Mouse (Mus musculus) stomach, embryonic 14.5 days (tissue): ENCODE results near the gene Rnf224. TPM values are rescaled to one million over a fixed set of nuclear protein-coding genes. Genes with fewer than 3 reads are reported as not detected.

Experiments
- ATAC-seq: fragments of 200-750 bp; cut with Nextera tagmentation; 2 replicates; pipeline ENCODE4 v1.8.0; 2017; ENCODE audit warnings: low read depth, moderate TSS enrichment; ENCODE audit not compliant: insufficient number of reproducible peaks, insufficient read depth, low FRiP score
- H3K27ac ChIP-seq: fragments of 300-500 bp; sonication (generic); 2 replicates; pipeline ENCODE4 v1.5.1; 2014; ENCODE audit warnings: mild to moderate bottlenecking, low read length, moderate library complexity, mixed read lengths
- H3K27me3 ChIP-seq: fragments of 300-500 bp; sonication (generic); 2 replicates; pipeline ENCODE4 v1.6.1; 2014; ENCODE audit warnings: low read length, control low read depth, mixed read lengths; ENCODE audit not compliant: control insufficient read depth, insufficient read depth
- H3K36me3 ChIP-seq: fragments of 300-500 bp; sonication (generic); 2 replicates; pipeline ENCODE4 v1.6.1; 2014; ENCODE audit warnings: mild to moderate bottlenecking, control low read depth, low read length, moderate library complexity, mixed read lengths; ENCODE audit not compliant: control insufficient read depth, insufficient read depth
- H3K4me1 ChIP-seq: fragments of 300-500 bp; sonication (generic); 2 replicates; pipeline ENCODE4 v1.6.1; 2014; ENCODE audit warnings: low read length, control low read depth, mixed read lengths; ENCODE audit not compliant: control insufficient read depth, insufficient read depth
- H3K4me2 ChIP-seq: fragments of 300-500 bp; sonication (generic); replicated peaks from 2 replicates; pipeline ENCODE4 v1.6.1; 2014; ENCODE audit warnings: low read depth, low read length, control low read depth
- H3K4me3 ChIP-seq: fragments of 300-500 bp; sonication (generic); 2 replicates; pipeline ENCODE4 v1.5.1; 2014; ENCODE audit warnings: low read depth, low read length, control low read depth
- H3K9ac ChIP-seq: fragments of 300-500 bp; sonication (generic); replicated peaks from 2 replicates; pipeline ENCODE4 v1.6.1; 2014; ENCODE audit warnings: low read depth, mild to moderate bottlenecking, control low read depth, low read length, moderate library complexity, mixed read lengths
- H3K9me3 ChIP-seq: fragments of 300-500 bp; sonication (generic); 2 replicates; pipeline ENCODE4 v1.6.1; 2016; ENCODE audit warnings: low read depth, low read length, control low read depth; ENCODE audit not compliant: control insufficient read depth
- WGBS: fragments of 180-500 bp; shearing (Covaris S2); extraction: QIAGEN DNeasy Blood & Tissue Kit; methylation state at CpG from one replicate; pipeline ENCODE4 v1.1.7; 2014; 5-methylcytosine and 5-hydroxymethylcytosine counted together
- polyA plus RNA-seq: library from polyadenylated mRNA; unstranded; fragments of >200 nt; fragmentation: Nextera tagmentation; extraction: Ambion mirVana; gene quantifications from 2 replicates; pipeline ENCODE4 v1.2.1, GENCODE M21; 2014

Gene Rnf224
- polyA plus RNA-seq, 1 experiment from 2014 or later = not detected

DNA sequence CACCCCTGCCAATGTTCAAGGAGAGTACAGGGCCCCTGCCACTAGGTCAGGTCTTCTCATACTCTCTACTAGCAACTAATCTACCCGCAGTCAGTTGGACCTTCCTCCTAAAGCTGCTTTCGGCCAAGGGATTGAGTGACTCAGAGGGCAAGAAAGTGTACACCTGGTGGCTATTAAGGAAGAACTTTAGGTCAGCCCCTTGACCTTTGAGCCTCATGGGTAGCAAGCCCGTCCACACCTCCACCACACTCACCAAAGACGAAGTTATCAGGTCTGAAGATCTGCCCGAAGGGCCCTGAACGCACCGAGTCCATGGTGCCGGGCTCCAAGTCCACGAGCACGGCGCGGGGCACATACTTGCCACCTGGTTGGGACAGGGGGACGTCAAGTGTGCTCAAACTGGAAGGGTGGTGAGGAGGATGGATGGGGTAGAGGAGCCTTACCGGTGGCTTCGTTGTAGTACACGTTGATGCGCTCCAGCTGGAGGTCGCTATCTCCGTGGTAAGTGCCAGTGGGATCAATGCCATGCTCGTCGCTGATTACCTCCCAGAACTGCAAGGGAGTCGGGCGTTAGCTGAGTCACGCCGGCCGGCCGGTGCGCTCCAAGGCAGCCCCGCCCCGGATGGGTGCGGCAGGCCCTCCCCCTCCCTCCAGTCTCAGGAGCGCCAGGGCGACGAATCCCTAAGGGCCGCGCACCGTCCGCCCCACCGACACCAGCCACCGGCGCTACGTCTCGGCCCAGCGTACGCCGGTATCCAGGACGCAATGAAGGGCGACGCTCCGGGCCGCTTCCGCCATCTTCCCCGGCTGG, 12.7 kb downstream of the Rnf224 start:
- peak overlapping the region; percentile 82 for H3K9ac ChIP-seq
- peaks cover 6% of the 10 kb centered on the region for H3K36me3 ChIP-seq
- peak overlapping the region; percentile 96 for H3K27ac ChIP-seq
- peak; percentile 57 for ATAC-seq
- H3K4me1 ChIP-seq = peaks cover 8% of the 10 kb centered on the region; the same call in 1 of the 2 replicates
- H3K4me2 ChIP-seq = peak overlapping the region; percentile 89
- no peaks in the 10 kb centered on the region for H3K9me3 ChIP-seq
- 1% methylated on average over 53 of the region's 53 CpGs for WGBS
- H3K27me3 ChIP-seq = no peaks in the 10 kb centered on the region
- peak overlapping the region; percentile 89 for H3K4me3 ChIP-seq

DNA sequence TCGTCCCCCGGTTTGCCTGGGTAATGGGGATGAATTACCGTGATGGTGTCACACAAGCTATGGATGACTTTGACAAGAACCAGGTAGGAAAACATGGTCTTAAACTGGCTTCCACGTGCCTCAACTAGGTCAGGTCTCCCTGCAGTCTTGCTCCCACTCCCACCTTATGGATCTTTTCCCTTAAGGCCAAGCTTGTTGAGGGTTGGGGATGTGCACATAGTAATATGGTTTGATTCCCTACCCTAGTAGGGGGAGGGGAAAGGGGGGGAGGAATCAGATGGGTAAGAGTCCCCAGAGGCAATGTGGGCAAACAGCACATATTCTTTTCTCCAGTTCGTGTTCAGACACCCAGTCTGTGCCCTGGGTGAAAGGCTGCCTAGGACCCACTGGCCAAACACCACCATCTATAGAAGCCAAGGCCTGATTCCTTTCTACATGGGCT, 15.2 kb downstream of the Rnf224 start:
- WGBS = 72% methylated on average over 5 of the region's 5 CpGs
- H3K27me3 ChIP-seq = no peaks in the 10 kb centered on the region
- no peak for ATAC-seq
- peaks cover 8% of the 10 kb centered on the region; the same call in 1 of the 2 replicates for H3K4me1 ChIP-seq
- no peak overlapping the region for H3K27ac ChIP-seq
- H3K4me3 ChIP-seq = no peak overlapping the region
- no peaks in the 10 kb centered on the region for H3K9me3 ChIP-seq
- peaks cover 6% of the 10 kb centered on the region for H3K36me3 ChIP-seq
- H3K9ac ChIP-seq = no peak overlapping the region
- H3K4me2 ChIP-seq = no peak overlapping the region

DNA sequence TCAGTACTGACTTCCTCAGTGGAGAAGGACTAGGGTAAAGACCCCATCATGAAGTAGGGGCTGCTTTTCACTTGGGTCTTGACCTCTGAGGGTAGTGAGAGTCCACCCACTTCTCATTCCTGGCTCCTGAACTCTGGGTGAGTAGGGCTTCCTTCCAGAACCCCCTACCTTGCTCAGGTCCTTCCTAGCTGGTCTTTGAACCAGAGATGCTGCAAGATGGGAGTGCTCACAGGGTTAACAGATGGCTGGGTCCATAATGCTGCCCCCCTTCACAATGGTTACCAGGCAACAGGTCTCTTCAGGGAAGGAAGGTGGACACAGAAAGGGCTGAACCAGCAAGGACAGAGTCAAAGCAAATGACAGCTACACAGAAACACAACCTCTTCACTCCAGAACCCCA, 18.1 kb downstream of the Rnf224 start, which contains the start of gene Fam166a:
TSS of gene Fam166a (plus strand) at position 301 of the 400 bp plus-strand sequence.
- no peak within 1 kb of the TSS for H3K4me3 ChIP-seq

DNA sequence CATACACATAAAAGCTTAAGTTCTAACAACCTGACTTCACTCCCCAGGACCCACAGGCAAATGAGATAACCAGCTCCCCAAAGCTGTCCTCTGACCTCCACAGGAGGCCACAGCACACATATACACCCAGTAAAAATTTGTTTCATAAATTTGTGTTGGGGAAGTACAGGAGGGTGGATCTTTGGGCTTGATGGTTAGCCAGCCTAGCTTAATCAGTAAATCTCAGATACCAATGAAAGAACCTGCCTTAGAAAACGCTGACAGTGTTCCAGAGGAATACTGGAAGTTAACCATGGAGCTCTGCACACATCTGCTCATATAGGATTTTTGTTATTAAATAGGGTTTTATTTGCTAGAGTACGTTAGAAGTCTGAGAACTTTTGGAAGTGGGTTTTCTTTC, 18.9 kb downstream of the Rnf224 start:
- Histone ChIP-seq H3K27ac (no peak overlapping the region), H3K4me3 (no peak overlapping the region), H3K9ac (no peak overlapping the region), H3K36me3 (peaks cover 6% of the 10 kb centered on the region), H3K27me3 (no peaks in the 10 kb centered on the region), H3K9me3 (no peaks in the 10 kb centered on the region), H3K4me1 (no peaks in the 10 kb centered on the region), H3K4me2 (no peak overlapping the region)
- no peak for ATAC-seq
- WGBS = 62% methylated on average over 2 of the region's 2 CpGs

More for the DNA sequence above, 18.1 kb downstream of the Rnf224 start, which contains the start of gene Fam166a:
- Histone ChIP-seq H3K9ac (no peak within 1 kb of the TSS), H3K9me3 (no peaks in the 10 kb centered on the region), H3K27ac (no peak within 1 kb of the TSS), H3K4me1 (peaks cover 2% of the 10 kb centered on the region; the same call in 1 of the 2 replicates), H3K4me2 (no peak within 1 kb of the TSS), H3K27me3 (no peaks in the 10 kb centered on the region), H3K36me3 (peaks cover 6% of the 10 kb centered on the region)
- ATAC-seq = no peak

DNA sequence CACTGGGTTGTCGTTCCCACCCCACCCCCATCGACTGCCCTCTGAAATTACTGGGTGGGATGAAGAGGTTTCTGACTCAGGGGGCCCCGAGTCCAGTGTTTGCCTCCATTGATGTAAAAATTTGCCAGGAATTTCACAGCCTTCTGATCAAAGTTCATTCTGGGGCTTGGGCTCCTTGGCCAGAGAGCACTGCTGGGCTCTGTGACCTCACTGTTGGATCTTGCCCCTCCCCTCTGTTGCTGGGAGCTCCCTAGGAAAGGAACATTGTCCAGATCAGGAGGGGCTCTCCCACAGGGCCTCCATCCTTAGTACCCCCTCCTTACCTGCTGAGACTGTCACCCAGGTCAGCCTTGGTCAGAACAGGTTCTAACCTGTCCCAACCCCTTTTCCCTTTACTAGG, 22.1 kb downstream of the Rnf224 start, which contains the start of gene Stpg3:
TSS of gene Stpg3 (minus strand) at position 194 of the 400 bp plus-strand sequence.
- Histone ChIP-seq H3K9me3 (no peaks in the 10 kb centered on the region), H3K9ac (no peak within 1 kb of the TSS), H3K27ac (no peak within 1 kb of the TSS), H3K4me3 (no peak within 1 kb of the TSS), H3K27me3 (no peaks in the 10 kb centered on the region), H3K4me2 (no peak within 1 kb of the TSS), H3K4me1 (peaks cover 13% of the 10 kb centered on the region), H3K36me3 (no peaks in the 10 kb centered on the region; the same call in 1 of the 2 replicates)
- WGBS = 69% methylated on average over 3 of the region's 3 CpGs
- no peak for ATAC-seq

DNA sequence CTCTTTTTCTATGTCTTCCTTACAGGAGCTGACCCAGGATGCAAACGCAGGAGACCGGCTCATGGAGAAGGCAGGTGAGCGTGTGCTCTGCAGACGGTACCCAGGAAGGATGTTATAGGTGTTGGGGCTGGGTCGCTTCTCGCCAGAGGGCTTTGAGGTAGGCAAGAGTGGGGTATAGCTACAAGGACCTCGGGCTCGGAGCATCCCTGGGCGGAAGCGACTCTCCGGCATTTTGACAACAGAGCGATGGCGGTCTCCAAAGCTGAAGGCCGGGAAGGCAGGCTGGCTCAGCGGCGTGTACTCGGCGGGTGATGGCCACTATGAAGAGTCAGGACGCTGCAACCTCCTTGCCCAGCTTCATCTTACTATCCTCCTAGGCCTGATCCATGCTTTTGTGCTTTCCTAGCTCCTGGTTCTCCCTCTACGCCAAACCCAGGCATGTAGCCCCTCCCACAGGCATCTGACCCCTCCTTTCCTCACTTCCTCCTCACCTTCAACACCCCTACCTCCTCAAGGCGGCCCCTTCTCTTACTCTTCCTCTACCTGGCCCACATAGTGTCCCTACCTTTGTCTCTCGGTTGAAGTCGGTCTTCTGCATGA, 23.2 kb downstream of the Rnf224 start:
- Histone ChIP-seq H3K4me3 (no peak overlapping the region), H3K9ac (no peak overlapping the region), H3K36me3 (peaks cover 5% of the 10 kb centered on the region), H3K27me3 (no peaks in the 10 kb centered on the region), H3K4me2 (no peak overlapping the region), H3K4me1 (peaks cover 13% of the 10 kb centered on the region), H3K9me3 (no peaks in the 10 kb centered on the region), H3K27ac (no peak overlapping the region)
- no peak for ATAC-seq
- 61% methylated on average over 23 of the region's 23 CpGs for WGBS

DNA sequence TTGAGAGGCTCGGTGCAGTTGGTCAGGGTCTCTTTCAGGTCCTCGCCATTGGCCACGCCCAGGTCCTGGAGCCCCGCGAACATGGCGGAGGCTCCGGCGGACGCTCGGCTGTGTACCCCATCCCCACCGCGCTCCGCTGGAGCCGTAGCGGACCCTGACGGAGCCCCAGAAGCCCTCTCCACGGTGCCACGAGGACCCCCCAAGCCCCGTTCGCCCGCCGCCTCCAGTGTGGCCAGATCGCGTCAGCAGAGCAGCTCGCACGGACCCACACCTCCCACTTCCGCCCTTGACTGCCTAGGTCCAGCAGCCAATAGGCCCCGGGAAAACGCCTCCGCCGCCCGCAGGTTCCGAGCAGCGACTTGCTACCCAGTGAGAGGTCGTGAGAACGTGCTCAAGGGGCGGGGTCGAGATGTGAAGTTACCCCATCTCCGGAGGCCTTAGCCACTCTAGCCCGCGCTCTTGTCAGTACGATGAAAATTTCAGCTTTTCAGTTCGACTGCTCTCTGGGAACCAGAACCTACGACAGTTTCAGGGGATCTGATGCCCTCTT, 25.4 kb downstream of the Rnf224 start, which contains the start of gene Nelfb:
TSS of gene Nelfb (minus strand) at position 369 of the 550 bp plus-strand sequence.
- H3K36me3 ChIP-seq = peaks cover 22% of the 10 kb centered on the region
- WGBS = under 1% methylated on average over 44 of the region's 44 CpGs
- peak within 1 kb of the TSS; percentile 67 for H3K9ac ChIP-seq

DNA sequence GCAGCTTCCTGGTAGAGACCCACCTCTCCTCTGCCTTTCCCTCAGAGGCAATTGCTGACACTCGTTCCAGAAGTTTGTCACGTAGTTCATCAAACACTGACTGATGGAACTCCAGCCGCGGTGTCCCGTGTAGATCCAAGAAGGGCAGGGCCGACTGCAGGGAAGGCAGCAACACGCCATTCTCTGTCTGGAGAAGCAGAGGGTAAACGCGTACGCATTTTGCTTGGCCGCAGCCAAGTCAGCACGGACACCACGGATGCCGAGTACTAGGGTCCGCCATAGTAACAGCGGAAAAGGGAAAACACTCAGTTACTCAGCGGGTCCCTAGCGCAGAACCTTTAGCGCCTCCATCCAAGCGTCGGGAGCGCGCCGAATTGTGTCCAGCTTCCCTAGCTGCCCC, 25.9 kb downstream of the Rnf224 start:
- H3K36me3 ChIP-seq = peaks cover 27% of the 10 kb centered on the region
- peaks cover 13% of the 10 kb centered on the region for H3K4me1 ChIP-seq
- peak overlapping the region; percentile 80; the same call in 1 of the 2 replicates for H3K27ac ChIP-seq
- H3K4me2 ChIP-seq = peak overlapping the region; percentile 82
- H3K4me3 ChIP-seq = peak overlapping the region; percentile 68
- H3K27me3 ChIP-seq = no peaks in the 10 kb centered on the region
- under 1% methylated on average over 24 of the region's 24 CpGs for WGBS
- peak overlapping the region; percentile 67 for H3K9ac ChIP-seq
- no peaks in the 10 kb centered on the region for H3K9me3 ChIP-seq
- ATAC-seq = no peak; the same call in 1 of the 2 replicates

More for the DNA sequence above, 25.4 kb downstream of the Rnf224 start, which contains the start of gene Nelfb:
- Histone ChIP-seq H3K27ac (peak within 1 kb of the TSS; percentile 80), H3K27me3 (no peaks in the 10 kb centered on the region), H3K4me1 (peaks cover 13% of the 10 kb centered on the region), H3K4me2 (peak within 1 kb of the TSS; percentile 82), H3K4me3 (peak within 1 kb of the TSS; percentile 68), H3K9me3 (no peaks in the 10 kb centered on the region)
- peak; percentile 92 for ATAC-seq
